Mouse (Mus musculus): ENCODE measurements at regions not wholly inside any gene's neighbourhood (a gene's known extent, or its start where the extent isn't known, plus 50 kb on each side); places are given as distances from the start of the nearest gene placed in this dataset.

DNA sequence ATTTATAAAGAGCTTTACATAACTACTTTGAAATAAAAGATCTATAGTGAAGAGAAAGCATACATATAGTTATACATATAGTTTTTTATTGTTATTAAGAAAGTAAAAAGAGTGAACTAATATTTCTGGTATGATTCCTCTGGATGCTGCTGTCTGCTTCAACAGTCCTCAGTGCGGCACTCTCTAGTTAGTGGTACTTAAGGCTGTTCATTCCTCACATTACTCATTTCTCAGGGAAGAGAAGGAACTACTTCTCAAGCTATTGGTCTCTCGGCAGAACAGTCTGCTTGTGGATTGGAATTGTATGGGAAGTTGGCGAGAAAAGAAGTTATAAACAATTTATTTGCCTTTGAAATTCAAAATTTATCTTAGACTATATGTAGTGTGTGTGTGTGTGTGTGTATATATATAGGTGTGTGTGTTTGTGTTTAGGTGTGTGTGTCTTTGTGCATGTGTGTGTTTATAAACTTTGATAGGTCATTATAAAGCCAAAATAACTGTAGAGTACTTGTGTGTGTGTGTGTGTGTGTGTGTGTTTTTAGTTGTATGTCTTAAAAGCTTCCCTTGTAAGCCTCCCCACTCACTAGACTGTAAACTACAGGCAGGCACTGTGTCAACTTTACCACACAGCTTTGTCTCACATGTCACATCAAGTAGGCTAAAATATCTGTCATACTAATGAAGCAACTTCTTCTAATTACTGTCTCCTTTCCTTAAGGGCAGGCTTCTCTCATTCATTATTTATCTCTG lies 185.2 kb downstream of the Sucnr1 start:
- no peak overlapping the region for H3K9ac ChIP-seq (ENCODE audit: control insufficient read depth, low read depth, low read length, poor library complexity, severe bottlenecking)
- no peaks in the 10 kb centered on the region for H3K36me3 ChIP-seq (ENCODE audit: control insufficient read depth in 1 of 2, insufficient read depth in 2 of 2, low read length in 2 of 2)
- H3K4me3 ChIP-seq (ENCODE audit: control insufficient read depth in 1 of 2, insufficient read depth in 1 of 2, low read depth in 2 of 2, low read length in 2 of 2) = no peak overlapping the region
- H3K9me3 ChIP-seq (replicated peaks; ENCODE audit: insufficient read depth, low read length) = no peaks in the 10 kb centered on the region
- no peak for TF ChIP-seq TAL1 (IDR thresholded peaks at IDR 0.05; ENCODE audit: low read length)
- TF ChIP-seq CTCF (IDR thresholded peaks at IDR 0.05 in 2 of 3, conservative IDR thresholded peaks at IDR 0.05 in 1 of 3; ENCODE audit: control insufficient read depth in 1 of 3, insufficient read depth in 1 of 3, low read depth in 2 of 3, low read length in 3 of 3, poor library complexity in 1 of 3, severe bottlenecking in 1 of 3) = no peak
- TF ChIP-seq ELF1 (IDR thresholded peaks at IDR 0.05; ENCODE audit: low read depth, low read length) = no peak
- TF ChIP-seq MAX (IDR thresholded peaks at IDR 0.05; ENCODE audit: low read length) = no peak
- no peaks in the 10 kb centered on the region for H3K4me1 ChIP-seq (ENCODE audit: control insufficient read depth in 1 of 2, insufficient read depth in 2 of 2, low read length in 2 of 2)
- no peaks in the 10 kb centered on the region for H3K79me2 ChIP-seq (ENCODE audit: control insufficient read depth, insufficient read depth, low read length, poor library complexity)
- DNase-seq (ENCODE audit: low read depth, low spot score) = no peak
- H3K27me3 ChIP-seq (ENCODE audit: control insufficient read depth in 1 of 2, insufficient read depth in 2 of 2, low read length in 2 of 2) = no peaks in the 10 kb centered on the region
- H3K27ac ChIP-seq (ENCODE audit: control insufficient read depth, low read depth, low read length) = no peak overlapping the region

- no peak overlapping the region for H3K9ac ChIP-seq (ENCODE audit: control insufficient read depth, low read depth, low read length, poor library complexity, severe bottlenecking)
- no peak overlapping the region for H3K4me3 ChIP-seq (ENCODE audit: control insufficient read depth in 1 of 2, insufficient read depth in 1 of 2, low read depth in 2 of 2, low read length in 2 of 2)
- H3K4me1 ChIP-seq (ENCODE audit: control insufficient read depth in 1 of 2, insufficient read depth in 2 of 2, low read length in 2 of 2) = no peaks in the 10 kb centered on the region
- TF ChIP-seq SMC3 (IDR thresholded peaks at IDR 0.05; ENCODE audit: low read depth, low read length) = no peak
- DNase-seq (ENCODE audit: low read depth, low spot score) = no peak
- H3K36me3 ChIP-seq (ENCODE audit: control insufficient read depth in 1 of 2, insufficient read depth in 2 of 2, low read length in 2 of 2) = no peaks in the 10 kb centered on the region
- H3K79me2 ChIP-seq (ENCODE audit: control insufficient read depth, insufficient read depth, low read length, poor library complexity) = no peaks in the 10 kb centered on the region
- no peaks in the 10 kb centered on the region for H3K27me3 ChIP-seq (ENCODE audit: control insufficient read depth in 1 of 2, insufficient read depth in 2 of 2, low read length in 2 of 2)
- no peak overlapping the region for H3K27ac ChIP-seq (ENCODE audit: control insufficient read depth, low read depth, low read length)
- H3K9me3 ChIP-seq (replicated peaks; ENCODE audit: insufficient read depth, low read length) = no peaks in the 10 kb centered on the region
Measured at GRCm38 (mm10) chr3:60267416-60268174, 185.9 kb downstream of the Sucnr1 start.

- Histone ChIP-seq H3K4me3 (ENCODE audit: control insufficient read depth in 1 of 2, insufficient read depth in 1 of 2, low read depth in 2 of 2, low read length in 2 of 2) (no peak overlapping the region), H3K9ac (ENCODE audit: control insufficient read depth, low read depth, low read length, poor library complexity, severe bottlenecking) (no peak overlapping the region), H3K4me1 (ENCODE audit: control insufficient read depth in 1 of 2, insufficient read depth in 2 of 2, low read length in 2 of 2) (no peaks in the 10 kb centered on the region), H3K36me3 (ENCODE audit: control insufficient read depth in 1 of 2, insufficient read depth in 2 of 2, low read length in 2 of 2) (no peaks in the 10 kb centered on the region), H3K27ac (ENCODE audit: control insufficient read depth, low read depth, low read length) (no peak overlapping the region), H3K79me2 (ENCODE audit: control insufficient read depth, insufficient read depth, low read length, poor library complexity) (no peaks in the 10 kb centered on the region), H3K27me3 (ENCODE audit: control insufficient read depth in 1 of 2, insufficient read depth in 2 of 2, low read length in 2 of 2) (no peaks in the 10 kb centered on the region), H3K9me3 (replicated peaks; ENCODE audit: insufficient read depth, low read length) (no peaks in the 10 kb centered on the region)
- no peak for DNase-seq (ENCODE audit: low read depth, low spot score)
- TF ChIP-seq MAZ (IDR thresholded peaks at IDR 0.05; ENCODE audit: low read depth, low read length) (no peak), ZNF384 (IDR thresholded peaks at IDR 0.05; ENCODE audit: low read depth, low read length) (no peak), USF1 (IDR thresholded peaks at IDR 0.05; ENCODE audit: low read depth, low read length) (no peak), MYB (IDR thresholded peaks at IDR 0.05; ENCODE audit: low read depth, low read length) (no peak), CTCF (IDR thresholded peaks at IDR 0.05 in 2 of 3, conservative IDR thresholded peaks at IDR 0.05 in 1 of 3; ENCODE audit: control insufficient read depth in 1 of 3, insufficient read depth in 1 of 3, low read depth in 2 of 3, low read length in 3 of 3, poor library complexity in 1 of 3, severe bottlenecking in 1 of 3) (no peak), CHD1 (IDR thresholded peaks at IDR 0.05; ENCODE audit: low read depth, low read length) (no peak), MAX (IDR thresholded peaks at IDR 0.05; ENCODE audit: low read length) (no peak), GATA1 (IDR thresholded peaks at IDR 0.05; ENCODE audit: low read depth, low read length) (no peak), BHLHE40 (IDR thresholded peaks at IDR 0.05; ENCODE audit: borderline replicate concordance, low read depth, low read length) (no peak), RCOR1 (IDR thresholded peaks at IDR 0.05; ENCODE audit: low read depth, low read length) (no peak), USF2 (IDR thresholded peaks at IDR 0.05; ENCODE audit: borderline replicate concordance in 1 of 2, insufficient read depth in 1 of 2, low read depth in 1 of 2, low read length in 2 of 2) (no peak), TCF12 (IDR thresholded peaks at IDR 0.05; ENCODE audit: low read depth, low read length) (no peak), UBTF (IDR thresholded peaks at IDR 0.05; ENCODE audit: borderline replicate concordance, insufficient read depth, low read depth, low read length) (no peak), EP300 (IDR thresholded peaks at IDR 0.05; ENCODE audit: low read depth in 1 of 2, low read length in 2 of 2) (no peak), MXI1 (IDR thresholded peaks at IDR 0.05; ENCODE audit: low read depth, low read length) (no peak), SIN3A (IDR thresholded peaks at IDR 0.05; ENCODE audit: low read length) (no peak), JUND (IDR thresholded peaks at IDR 0.05; ENCODE audit: low read depth, low read length) (no peak), POLR2A (IDR thresholded peaks at IDR 0.05; ENCODE audit: control insufficient read depth in 1 of 2, insufficient read depth in 1 of 2, low read depth in 1 of 2, low read length in 2 of 2, poor library complexity in 1 of 2) (no peak), RAD21 (IDR thresholded peaks at IDR 0.05; ENCODE audit: low read depth, low read length) (no peak)
Measured at GRCm38 (mm10) chr3:60270463-60270862, 188.8 kb downstream of the Sucnr1 start.
